Mouse (Mus musculus) forebrain, embryonic 14.5 days (tissue): ENCODE measurements around the gene Gm42906. TPM values are rescaled to one million over a fixed set of nuclear protein-coding genes. Genes with fewer than 3 reads are reported as not detected.

ENCODE experiments used
- ATAC-seq: fragments of 200-750 bp; cut with Nextera tagmentation; 2 replicates; pipeline ENCODE4 v1.8.0; 2017; ENCODE audit warnings: mild to moderate bottlenecking, moderate library complexity
- DNase-seq: peaks from one replicate; pipeline ENCODE4 v3.0.0-alpha.2; 2015; ENCODE audit warnings: low spot score
- H3K27ac ChIP-seq: fragments of 300-500 bp; sonication (generic); 2 replicates; pipeline ENCODE4 v1.5.1; 2014; ENCODE audit warnings: low read depth, mild to moderate bottlenecking, control low read depth, low read length, moderate library complexity
- H3K27me3 ChIP-seq: fragments of 300-500 bp; sonication (generic); replicated peaks from 2 replicates; pipeline ENCODE4 v1.6.1; 2014; ENCODE audit warnings: low read length, control low read depth, mixed read lengths; ENCODE audit not compliant: control insufficient read depth, insufficient read depth
- H3K36me3 ChIP-seq: fragments of 300-500 bp; sonication (generic); 2 replicates; pipeline ENCODE4 v1.6.1; 2014; ENCODE audit warnings: low read length, control low read depth; ENCODE audit not compliant: control insufficient read depth, insufficient read depth
- H3K4me1 ChIP-seq: fragments of 300-500 bp; sonication (generic); 2 replicates; pipeline ENCODE4 v1.6.1; 2014; ENCODE audit warnings: antibody characterized with exemption, low read length, control low read depth; ENCODE audit not compliant: control insufficient read depth, insufficient read depth
- H3K4me2 ChIP-seq: fragments of 300-500 bp; sonication (generic); 2 replicates; pipeline ENCODE4 v1.6.1; 2014; ENCODE audit warnings: mild to moderate bottlenecking, control low read depth, low read length
- H3K4me3 ChIP-seq: fragments of 300-500 bp; sonication (generic); 2 replicates; pipeline ENCODE4 v1.5.1; 2014; ENCODE audit warnings: low read depth, low read length, control low read depth
- H3K9ac ChIP-seq: fragments of 300-500 bp; sonication (generic); 2 replicates; pipeline ENCODE4 v1.6.1; 2014; ENCODE audit warnings: mild to moderate bottlenecking, low read length, control low read depth, moderate library complexity
- H3K9me3 ChIP-seq: fragments of 300-500 bp; sonication (generic); replicated peaks from 2 replicates; pipeline ENCODE4 v1.6.1; 2016; ENCODE audit warnings: low read length, control low read depth, mixed read lengths; ENCODE audit not compliant: control insufficient read depth
- WGBS: fragments of 180-500 bp; shearing (Covaris S2); extraction: QIAGEN DNeasy Blood & Tissue Kit; methylation state at CpG from one replicate; pipeline ENCODE4 v1.1.7; 2014; 5-methylcytosine and 5-hydroxymethylcytosine counted together
- polyA plus RNA-seq: library from polyadenylated mRNA; unstranded; fragments of >200 nt; fragmentation: Nextera tagmentation; extraction: Ambion mirVana; gene quantifications from 2 replicates; pipeline ENCODE4 v1.2.1, GENCODE M21; 2014

Gm42906 gene
- polyA plus RNA-seq, 1 experiment from 2014 or later, result not detected

DNA sequence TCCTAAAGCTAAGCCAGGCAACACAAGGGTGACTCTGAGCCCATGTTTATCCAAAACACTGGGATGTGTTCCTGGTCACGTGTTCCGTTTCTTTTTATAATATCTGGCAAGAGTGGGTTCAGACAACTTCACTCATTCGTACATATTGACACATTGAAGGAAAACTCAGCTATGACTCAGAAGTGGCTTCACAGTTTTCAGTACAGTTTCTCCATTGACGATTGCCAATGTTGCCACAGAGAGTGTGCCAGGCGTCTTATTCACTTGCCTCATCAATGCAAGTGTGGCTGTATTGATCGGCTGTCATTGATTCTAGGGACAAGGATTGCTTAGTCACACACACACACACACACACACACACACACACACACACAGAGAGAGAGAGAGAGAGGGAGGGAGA lies 381.8 kb downstream of the Gm42906 start:
- Histone ChIP-seq H3K4me3 (no peak overlapping the region), H3K9me3 (no peaks in the 10 kb centered on the region), H3K4me2 (no peak overlapping the region), H3K9ac (no peak overlapping the region), H3K36me3 (no peaks in the 10 kb centered on the region), H3K4me1 (no peaks in the 10 kb centered on the region), H3K27ac (no peak overlapping the region), H3K27me3 (no peaks in the 10 kb centered on the region)
- WGBS, result 89% methylated on average over 6 of the region's 6 CpGs
- DNase-seq (no peak), ATAC-seq (no peak)

DNA sequence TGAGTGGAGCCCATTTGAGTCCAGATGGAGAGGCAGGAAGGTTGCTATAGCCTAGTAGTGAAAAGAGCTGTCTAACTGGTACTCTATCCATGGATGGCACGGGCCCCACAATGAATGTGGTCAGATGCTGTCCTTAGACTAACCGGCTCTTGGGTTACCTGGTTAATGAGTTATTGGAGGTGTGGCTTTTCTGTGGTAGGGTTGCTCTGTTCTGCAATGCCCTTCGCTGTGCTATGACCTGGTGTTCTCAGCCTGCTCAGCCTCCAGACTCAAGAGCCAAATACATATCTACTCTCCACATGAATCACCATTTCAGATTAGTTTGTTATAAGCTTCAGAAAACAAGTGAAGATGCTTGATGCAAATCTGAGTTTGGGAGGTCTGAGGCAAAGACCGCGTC lies 385.1 kb downstream of the Gm42906 start:
- no peak overlapping the region for H3K27ac ChIP-seq
- no peak for DNase-seq
- no peak overlapping the region for H3K9ac ChIP-seq
- ATAC-seq, result no peak
- no peaks in the 10 kb centered on the region for H3K9me3 ChIP-seq
- H3K4me3 ChIP-seq, result no peak overlapping the region
- no peaks in the 10 kb centered on the region for H3K27me3 ChIP-seq
- 93% methylated on average over 5 of the region's 5 CpGs for WGBS
- H3K4me2 ChIP-seq, result no peak overlapping the region
- no peaks in the 10 kb centered on the region for H3K4me1 ChIP-seq
- H3K36me3 ChIP-seq, result no peaks in the 10 kb centered on the region

DNA sequence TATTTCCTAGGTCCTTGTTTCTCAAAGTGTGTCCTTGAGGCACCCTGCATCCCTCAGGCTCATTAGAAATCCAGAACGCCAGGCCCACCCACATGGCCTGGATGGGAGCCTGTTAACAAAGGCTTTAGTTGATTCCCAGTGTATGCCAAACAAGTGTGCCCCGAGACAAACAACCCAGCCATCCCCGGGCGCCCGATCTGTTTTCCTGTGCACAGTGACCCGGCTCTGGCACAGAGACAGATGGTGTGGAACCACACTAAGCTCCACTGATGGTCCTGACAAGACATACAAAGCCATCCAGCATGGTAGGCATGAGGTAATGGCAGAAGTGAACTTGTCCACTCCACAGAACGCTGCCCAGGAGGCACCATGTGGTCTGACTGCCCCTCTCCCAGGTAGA lies 390.1 kb downstream of the Gm42906 start:
- 66% methylated on average over 7 of the region's 7 CpGs for WGBS

DNA sequence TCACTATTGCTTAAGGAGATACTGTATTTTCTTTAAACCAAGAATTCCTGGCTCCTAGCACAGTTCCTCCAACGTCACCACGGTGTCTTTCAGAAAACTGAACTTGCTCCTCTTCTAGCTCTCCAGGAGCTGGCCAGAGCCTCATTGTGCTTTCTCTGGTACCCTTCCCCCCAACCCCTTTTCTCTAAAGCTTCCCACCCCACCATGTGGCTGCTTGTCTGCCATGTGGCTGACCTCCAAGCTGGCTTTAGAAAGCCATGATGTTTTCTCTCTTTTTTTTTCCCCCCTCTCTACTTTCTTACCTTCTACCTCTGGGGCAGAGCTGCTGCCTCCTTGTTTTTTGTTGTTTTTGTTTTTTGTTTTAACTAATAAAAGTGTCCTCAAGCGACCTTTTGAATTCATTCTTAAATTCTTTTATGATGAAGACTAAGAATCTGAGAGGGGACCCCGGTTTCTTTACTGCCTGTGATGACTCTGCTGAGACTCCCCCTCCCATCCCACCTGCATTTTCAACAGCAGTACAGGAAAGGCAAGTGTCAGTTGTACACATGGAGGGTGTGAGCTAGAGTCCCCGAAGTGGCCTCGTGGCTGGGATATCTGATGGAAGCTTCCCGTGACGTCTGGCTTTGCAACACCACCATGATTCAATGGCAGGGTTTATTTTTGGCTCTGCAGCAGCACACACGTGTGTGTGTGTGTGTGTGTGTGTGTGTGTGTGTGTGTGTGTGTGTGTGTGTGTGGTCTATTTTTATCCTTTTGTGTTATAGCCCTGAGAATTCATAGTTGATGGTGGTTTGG lies 393.0 kb downstream of the Gm42906 start:
- H3K27ac ChIP-seq, result no peak overlapping the region
- H3K27me3 ChIP-seq, result no peaks in the 10 kb centered on the region
- H3K36me3 ChIP-seq, result no peaks in the 10 kb centered on the region
- no peak overlapping the region for H3K4me2 ChIP-seq
- DNase-seq, result no peak
- H3K9me3 ChIP-seq, result no peaks in the 10 kb centered on the region
- H3K4me1 ChIP-seq, result no peaks in the 10 kb centered on the region
- 70% methylated on average over 9 of the region's 9 CpGs for WGBS
- H3K4me3 ChIP-seq, result no peak overlapping the region
- no peak for ATAC-seq
- H3K9ac ChIP-seq, result no peak overlapping the region

More for the DNA sequence above, 390.1 kb downstream of the Gm42906 start:
- no peak overlapping the region for H3K4me3 ChIP-seq
- no peaks in the 10 kb centered on the region for H3K9me3 ChIP-seq
- DNase-seq (no peak), ATAC-seq (no peak)
- no peaks in the 10 kb centered on the region for H3K4me1 ChIP-seq
- no peak overlapping the region for H3K9ac ChIP-seq
- no peaks in the 10 kb centered on the region for H3K36me3 ChIP-seq
- no peaks in the 10 kb centered on the region for H3K27me3 ChIP-seq
- H3K4me2 ChIP-seq, result no peak overlapping the region
- no peak overlapping the region for H3K27ac ChIP-seq

DNA sequence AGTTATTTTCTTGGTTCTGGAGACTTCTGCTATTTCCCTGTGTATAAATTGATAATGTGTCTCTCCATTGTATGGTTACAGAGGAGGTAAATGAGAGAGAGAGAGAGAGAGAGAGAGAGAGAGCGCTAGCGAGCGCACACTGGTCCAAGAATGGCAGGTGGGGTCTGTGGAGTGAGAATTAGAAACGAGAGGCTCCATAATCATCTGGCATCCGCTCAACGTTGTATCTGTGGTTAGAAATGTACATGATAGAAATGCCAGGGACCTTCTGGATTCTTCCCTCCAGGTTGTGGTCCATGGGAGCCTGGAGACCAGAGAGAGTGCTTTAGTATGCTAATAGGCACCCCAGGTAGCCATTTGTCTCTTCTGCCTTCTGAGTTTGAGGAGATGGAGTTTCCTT lies 399.1 kb downstream of the Gm42906 start:
- Histone ChIP-seq H3K4me1 (peaks cover 7% of the 10 kb centered on the region; the same call in 1 of the 2 replicates), H3K9me3 (no peaks in the 10 kb centered on the region), H3K27me3 (no peaks in the 10 kb centered on the region), H3K9ac (no peak overlapping the region), H3K4me2 (no peak overlapping the region), H3K27ac (no peak overlapping the region), H3K36me3 (no peaks in the 10 kb centered on the region), H3K4me3 (no peak overlapping the region)
- WGBS, result 41% methylated on average over 6 of the region's 6 CpGs
- DNase-seq (peak; percentile 72), ATAC-seq (no peak)

DNA sequence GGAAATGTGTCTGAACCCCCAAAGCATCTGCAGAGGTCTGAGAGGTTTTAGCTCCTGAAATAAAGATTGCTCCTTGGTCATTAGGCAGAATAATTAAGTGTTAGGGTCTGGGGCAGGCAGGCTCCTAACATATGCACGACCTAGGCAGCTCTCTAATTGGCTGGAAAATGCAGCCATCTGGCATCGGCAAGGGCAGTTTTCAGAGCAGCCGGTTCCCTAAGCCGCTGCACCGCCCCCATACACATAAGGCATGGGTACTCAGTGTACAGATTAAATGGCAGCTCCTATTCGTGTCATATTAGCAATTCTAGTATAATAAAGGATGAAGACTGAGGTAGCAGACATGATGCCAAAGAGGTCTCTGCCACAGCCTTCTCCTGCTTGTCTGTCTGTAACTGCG lies 400.8 kb downstream of the Gm42906 start:
- ATAC-seq, result peak; percentile 89
- Histone ChIP-seq H3K27ac (0 out of 2 replicates have a peak overlapping the region, but pooled peaks have one; percentile 9), H3K9ac (no peak overlapping the region), H3K36me3 (no peaks in the 10 kb centered on the region), H3K27me3 (no peaks in the 10 kb centered on the region), H3K4me1 (peaks cover 20% of the 10 kb centered on the region; the same call in 1 of the 2 replicates), H3K9me3 (no peaks in the 10 kb centered on the region), H3K4me3 (no peak overlapping the region), H3K4me2 (no peak overlapping the region)
- DNase-seq, result peak; percentile 83
- WGBS, result 6% methylated on average over 7 of the region's 7 CpGs

DNA sequence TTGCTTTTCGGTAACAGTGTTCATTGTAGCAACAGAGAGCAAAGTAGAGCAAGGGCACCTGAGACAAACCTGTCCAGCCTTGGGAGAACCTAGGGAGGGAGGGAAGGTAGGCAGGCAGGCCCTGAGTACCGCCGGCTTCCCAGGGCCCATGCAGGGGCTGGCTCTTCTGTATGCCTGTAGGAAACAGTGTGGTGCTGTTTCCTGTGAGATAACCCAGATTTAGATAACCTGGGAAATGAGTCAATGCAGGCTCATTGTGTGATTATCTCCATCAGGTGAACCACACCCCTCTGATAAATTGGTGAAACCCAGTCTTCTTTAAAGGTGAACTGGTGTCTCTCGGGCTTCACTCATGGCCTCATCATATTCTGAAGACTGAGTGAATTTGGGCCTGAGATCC lies 401.9 kb downstream of the Gm42906 start:
- no peak overlapping the region for H3K9ac ChIP-seq
- no peak for ATAC-seq
- no peak overlapping the region for H3K4me3 ChIP-seq

DNA sequence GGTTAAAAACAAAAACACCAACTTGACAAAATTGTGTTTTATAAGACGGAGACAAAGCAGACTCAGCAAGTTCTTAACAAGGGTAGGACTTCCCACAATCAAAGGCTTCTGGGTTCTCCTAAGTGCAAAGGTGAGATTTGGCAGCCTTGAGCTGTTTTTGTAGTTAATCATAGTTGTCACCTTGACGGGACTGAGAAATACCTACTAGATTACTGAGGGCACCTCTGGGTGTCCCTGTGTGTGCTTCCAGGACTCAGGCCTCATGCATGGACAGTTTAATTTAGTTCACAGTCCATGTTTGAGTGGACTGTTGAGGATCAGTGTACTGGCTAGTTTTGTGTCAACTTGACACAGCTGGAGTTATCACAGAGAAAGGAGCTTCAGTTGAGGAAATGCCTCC lies 403.5 kb downstream of the Gm42906 start:
- Histone ChIP-seq H3K4me2 (no peak overlapping the region), H3K9ac (no peak overlapping the region), H3K9me3 (no peaks in the 10 kb centered on the region), H3K36me3 (no peaks in the 10 kb centered on the region), H3K4me1 (peaks cover 25% of the 10 kb centered on the region; the same call in 1 of the 2 replicates), H3K27me3 (no peaks in the 10 kb centered on the region), H3K27ac (no peak overlapping the region), H3K4me3 (no peak overlapping the region)
- WGBS, result 82% methylated on average over 2 of the region's 2 CpGs
- ATAC-seq, result no peak
- no peak for DNase-seq

More for the DNA sequence above, 401.9 kb downstream of the Gm42906 start:
- Histone ChIP-seq H3K27me3 (no peaks in the 10 kb centered on the region), H3K4me1 (peaks cover 20% of the 10 kb centered on the region; the same call in 1 of the 2 replicates), H3K9me3 (no peaks in the 10 kb centered on the region), H3K27ac (peak overlapping the region; percentile 15; the same call in 1 of the 2 replicates), H3K4me2 (no peak overlapping the region), H3K36me3 (no peaks in the 10 kb centered on the region)
- 93% methylated on average over 4 of the region's 4 CpGs for WGBS
- DNase-seq, result no peak

DNA sequence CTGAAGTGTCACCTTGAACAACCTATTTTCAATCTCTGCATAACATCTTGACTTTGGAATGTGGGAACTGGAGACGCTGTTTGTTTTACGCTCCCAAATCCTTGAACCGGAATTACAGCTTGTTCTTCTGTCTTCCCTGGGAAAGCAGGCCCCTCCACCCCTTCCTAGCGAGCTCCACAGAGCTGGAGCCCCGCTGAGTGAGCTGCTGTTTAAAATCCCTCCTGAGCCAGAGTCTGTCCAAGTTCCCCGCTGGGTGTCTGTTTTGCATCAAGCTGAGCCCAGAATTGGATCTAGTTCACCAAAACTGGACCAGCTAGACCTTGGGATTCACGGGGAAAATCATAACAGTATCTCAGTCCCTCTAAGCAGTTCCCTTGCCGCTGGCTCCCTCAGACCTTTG lies 404.5 kb downstream of the Gm42906 start:
- no peaks in the 10 kb centered on the region for H3K36me3 ChIP-seq
- WGBS, result 8% methylated on average over 8 of the region's 8 CpGs
- H3K27ac ChIP-seq, result 0 out of 2 replicates have a peak overlapping the region, but pooled peaks have one; percentile 9
- H3K9ac ChIP-seq, result no peak overlapping the region
- peaks cover 25% of the 10 kb centered on the region; the same call in 1 of the 2 replicates for H3K4me1 ChIP-seq
- no peaks in the 10 kb centered on the region for H3K9me3 ChIP-seq
- DNase-seq (peak; percentile 46), ATAC-seq (no peak)
- H3K4me3 ChIP-seq, result no peak overlapping the region
- no peaks in the 10 kb centered on the region for H3K27me3 ChIP-seq
- H3K4me2 ChIP-seq, result 0 out of 2 replicates have a peak overlapping the region, but pooled peaks have one; percentile 5
